Mouse (Mus musculus): ENCODE measurements around the gene Gchfr.

DNA sequence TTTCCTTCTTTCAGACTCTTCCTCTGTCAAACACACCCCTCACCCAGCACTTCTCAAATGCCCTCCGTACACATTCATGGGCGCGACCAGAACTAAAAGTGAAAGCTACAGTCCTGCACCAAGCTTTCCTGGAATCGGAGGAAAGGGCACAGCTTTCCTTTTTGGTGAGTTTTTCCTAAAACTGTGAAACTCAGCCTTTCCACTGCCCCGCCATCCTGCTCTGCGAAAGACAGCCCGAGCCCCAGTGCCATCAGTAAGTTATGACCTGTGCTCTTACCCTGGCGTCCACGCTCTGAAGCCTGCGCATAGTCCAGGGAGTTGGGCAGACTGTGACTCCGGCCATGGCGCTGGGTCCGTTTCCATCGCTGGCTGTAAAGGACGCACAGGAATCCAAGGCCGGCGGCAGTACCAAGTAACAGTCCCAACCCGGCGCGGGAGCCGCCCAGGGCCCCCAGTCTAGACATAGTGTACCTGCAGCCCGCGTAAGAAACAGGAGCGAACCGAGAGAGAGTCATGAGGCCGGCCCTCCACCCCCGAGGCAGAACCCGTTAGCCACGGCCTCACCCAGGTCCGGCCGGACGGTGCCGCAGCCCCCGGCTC, 11.4 kb upstream of the Gchfr start:
- TF ChIP-seq CTCF (IDR thresholded peaks at IDR 0.05; ENCODE audit: low read depth, low read length) (no peak), EP300 (IDR thresholded peaks at IDR 0.05; ENCODE audit: insufficient read depth, low read depth, low read length) (no peak)

All from ES-Bruce4 (cell line).